Mouse (Mus musculus) MEL (cell line): ENCODE data around the gene Topbp1. TPM values are rescaled to one million over a fixed set of nuclear protein-coding genes. Genes with fewer than 3 reads are reported as not detected.
A peak's percentile ranks its signal among the peaks of the same experiment; 100 is the strongest.

ENCODE experiments used
- DNase-seq: peaks from one replicate; pipeline ENCODE4 v3.0.0; 2011; ENCODE audit warnings: low read depth, low spot score
- H3K27ac ChIP-seq: 2 replicates; pipeline ENCODE4 v1.5.1; 2012; ENCODE audit warnings: low read depth, mild to moderate bottlenecking, control low read depth, low read length, moderate library complexity; ENCODE audit not compliant: control insufficient read depth
- H3K27me3 ChIP-seq, 2 experiments: fragments of 150-350 bp in 1 of 2; sonication (generic) in 1 of 2; 2 replicates each; pipeline ENCODE4 v1.6.1; 2012; ENCODE audit warnings: low read length in 2 of 2, mild to moderate bottlenecking in 2 of 2, improper control_type of control experiment in 1 of 2, moderate library complexity in 1 of 2; ENCODE audit not compliant: insufficient read depth in 2 of 2, control insufficient read depth in 1 of 2
- H3K36me3 ChIP-seq, 2 experiments: 2 replicates each; pipeline ENCODE4 v1.6.1; 2012 to 2014; ENCODE audit warnings: low read length in 2 of 2, improper control_type of control experiment in 1 of 2, inconsistent platforms in 1 of 2, mild to moderate bottlenecking in 1 of 2; ENCODE audit not compliant: insufficient read depth in 2 of 2, control insufficient read depth in 1 of 2
- H3K4me1 ChIP-seq, 2 experiments: fragments of 150-350 bp in 1 of 2; sonication (generic) in 1 of 2; 2 replicates each; pipeline ENCODE4 v1.6.1; 2012; ENCODE audit warnings: low read length in 2 of 2, improper control_type of control experiment in 1 of 2, mild to moderate bottlenecking in 1 of 2; ENCODE audit not compliant: insufficient read depth in 2 of 2, control insufficient read depth in 1 of 2
- H3K4me3 ChIP-seq, 2 experiments: fragments of 150-350 bp in 1 of 2; sonication (generic) in 1 of 2; 2 replicates each; pipeline ENCODE4 v1.5.1; 2012; ENCODE audit warnings: low read depth in 2 of 2, low read length in 2 of 2, mild to moderate bottlenecking in 2 of 2, moderate library complexity in 2 of 2, control low read depth in 1 of 2, improper control_type of control experiment in 1 of 2; ENCODE audit not compliant: control insufficient read depth in 1 of 2, insufficient read depth in 1 of 2
- H3K79me2 ChIP-seq: 2 replicates; pipeline ENCODE4 v1.6.1; 2012; ENCODE audit warnings: mild to moderate bottlenecking, low read length, moderate library complexity; ENCODE audit not compliant: control insufficient read depth, poor library complexity, insufficient read depth
- H3K9ac ChIP-seq: 2 replicates; pipeline ENCODE4 v1.6.1; 2012; ENCODE audit warnings: low read depth, mild to moderate bottlenecking, control low read depth, low read length, moderate library complexity; ENCODE audit not compliant: control insufficient read depth, poor library complexity, severe bottlenecking
- H3K9me3 ChIP-seq: fragments of 150-350 bp; sonication (generic); replicated peaks from 2 replicates; pipeline ENCODE4 v1.6.1; 2012; ENCODE audit warnings: mild to moderate bottlenecking, low read length, improper control_type of control experiment, moderate library complexity; ENCODE audit not compliant: insufficient read depth
- BHLHE40 ChIP-seq: IDR thresholded peaks from 2 replicates; pipeline ENCODE4 v1.6.1; 2012; ENCODE audit warnings: low read depth, mild to moderate bottlenecking, inconsistent platforms, low read length, improper control_type of control experiment, borderline replicate concordance
- CHD1 ChIP-seq: IDR thresholded peaks from 2 replicates; pipeline ENCODE4 v1.6.1; 2012; ENCODE audit warnings: low read depth, mild to moderate bottlenecking, inconsistent platforms, low read length, improper control_type of control experiment
- CHD2 ChIP-seq: IDR thresholded peaks from 2 replicates; pipeline ENCODE4 v1.6.1; 2011; ENCODE audit warnings: low read length, improper control_type of control experiment
- E2F4 ChIP-seq: IDR thresholded peaks from 2 replicates; pipeline ENCODE4 v1.6.1; 2011; ENCODE audit warnings: low read depth, low read length, improper control_type of control experiment, borderline replicate concordance
- ETS1 ChIP-seq: IDR thresholded peaks from 2 replicates; pipeline ENCODE4 v1.6.1; 2012; ENCODE audit warnings: low read depth, mild to moderate bottlenecking, inconsistent platforms, low read length, improper control_type of control experiment, moderate library complexity
- GABPA ChIP-seq: IDR thresholded peaks from 2 replicates; pipeline ENCODE4 v1.6.1; 2012; ENCODE audit warnings: low read depth, mild to moderate bottlenecking, inconsistent platforms, low read length, improper control_type of control experiment, moderate library complexity
- HCFC1 ChIP-seq: IDR thresholded peaks from 2 replicates; pipeline ENCODE4 v1.6.1; 2012; ENCODE audit warnings: low read depth, mild to moderate bottlenecking, inconsistent platforms, low read length, improper control_type of control experiment, moderate library complexity
- MAX ChIP-seq: IDR thresholded peaks from 2 replicates; pipeline ENCODE4 v1.6.1; 2011; ENCODE audit warnings: low read length, improper control_type of control experiment
- MXI1 ChIP-seq: IDR thresholded peaks from 2 replicates; pipeline ENCODE4 v1.6.1; 2011; ENCODE audit warnings: mild to moderate bottlenecking, low read depth, low read length, improper control_type of control experiment
- MYC ChIP-seq: IDR thresholded peaks from 2 replicates; pipeline ENCODE4 v1.6.1; 2011; ENCODE audit warnings: low read depth, mild to moderate bottlenecking, low read length, improper control_type of control experiment, moderate library complexity
- POLR2A ChIP-seq, 2 experiments: IDR thresholded peaks; 2 replicates each; pipeline ENCODE4 v1.6.1; 2011 to 2012; ENCODE audit warnings: low read length in 2 of 2, mild to moderate bottlenecking in 2 of 2, control low read depth in 1 of 2, improper control_type of control experiment in 1 of 2, low read depth in 1 of 2, moderate library complexity in 1 of 2; ENCODE audit not compliant: control insufficient read depth in 1 of 2, insufficient read depth in 1 of 2, poor library complexity in 1 of 2
- POLR2AphosphoS2 ChIP-seq: IDR thresholded peaks from 2 replicates; pipeline ENCODE4 v1.6.1; 2011; ENCODE audit warnings: low read length, improper control_type of control experiment
- SIN3A ChIP-seq: IDR thresholded peaks from 2 replicates; pipeline ENCODE4 v1.6.1; 2012; ENCODE audit warnings: low read length, improper control_type of control experiment, inconsistent platforms
- TBP ChIP-seq: IDR thresholded peaks from 2 replicates; pipeline ENCODE4 v1.8.0; 2011; ENCODE audit warnings: low read depth, low read length, improper control_type of control experiment
- TCF12 ChIP-seq: IDR thresholded peaks from 2 replicates; pipeline ENCODE4 v1.6.1; 2014; ENCODE audit warnings: low read depth, mild to moderate bottlenecking, inconsistent platforms, low read length, improper control_type of control experiment, moderate library complexity
- USF1 ChIP-seq: IDR thresholded peaks from 2 replicates; pipeline ENCODE4 v1.6.1; 2014; ENCODE audit warnings: low read depth, mild to moderate bottlenecking, inconsistent platforms, low read length, improper control_type of control experiment, moderate library complexity
- ZC3H11A ChIP-seq: IDR thresholded peaks from 2 replicates; pipeline ENCODE4 v1.6.1; 2012; ENCODE audit warnings: low read depth, mild to moderate bottlenecking, inconsistent platforms, low read length, improper control_type of control experiment
- ZKSCAN1 ChIP-seq: IDR thresholded peaks from 2 replicates; pipeline ENCODE4 v1.6.1; 2012; ENCODE audit warnings: low read depth, mild to moderate bottlenecking, inconsistent platforms, low read length, improper control_type of control experiment, moderate library complexity
- ZNF384 ChIP-seq: IDR thresholded peaks from 2 replicates; pipeline ENCODE4 v1.6.1; 2012; ENCODE audit warnings: low read depth, mild to moderate bottlenecking, inconsistent platforms, low read length, improper control_type of control experiment
- polyA plus RNA-seq, 2 experiments: library from polyadenylated mRNA; stranded (reverse) in 1 of 2; unstranded in 1 of 2; fragments of >175 nt in 1 of 2; fragments of >200 nt in 1 of 2; gene quantifications; 2 replicates each; pipeline versions ENCODE4 v1.2.1 to v1.2.4; 2012; ENCODE audit warnings: low replicate concordance in 2 of 2, low read depth in 1 of 2; ENCODE audit not compliant: insufficient read length in 2 of 2, insufficient read depth in 1 of 2, missing spikeins in 1 of 2
- total RNA-seq: library from RNA; depleted of rRNA; stranded (reverse); fragments of 300-350 nt; gene quantifications from 2 replicates; pipeline ENCODE4 v1.2.3, GENCODE M21; 2012

Gene Topbp1
- total and polyA plus RNA-seq, 3 experiments = 127 to 756 (median 216) TPM

DNA sequence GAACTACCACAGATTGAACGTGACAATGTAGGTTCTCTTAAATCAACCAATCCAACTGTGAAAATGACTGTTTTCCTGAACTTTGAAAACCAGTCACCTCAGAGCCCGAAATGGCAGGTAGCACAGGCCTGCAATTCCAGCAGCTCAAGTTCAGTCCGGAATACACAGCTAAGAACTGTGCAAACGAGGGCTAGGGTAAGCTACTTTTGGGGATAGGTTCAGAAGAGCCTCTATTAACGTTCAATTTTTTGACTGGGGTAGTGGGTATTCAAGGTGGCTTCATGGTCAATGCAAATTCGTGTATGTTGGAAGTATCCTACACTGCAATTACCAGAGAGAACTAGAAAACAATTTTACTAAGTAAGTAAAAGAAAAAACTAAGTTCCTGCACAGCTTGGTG is 58.1 kb downstream of the Topbp1 start:
- peak overlapping the region; percentile 88 to 97 for H3K4me3 ChIP-seq
- H3K9ac ChIP-seq = peak overlapping the region; percentile 98
- TF ChIP-seq POLR2A (IDR thresholded peaks at IDR 0.05; ENCODE audit: control insufficient read depth in 1 of 2, insufficient read depth in 1 of 2, low read depth in 1 of 2, low read length in 2 of 2, poor library complexity in 1 of 2) (no peak), MYC (no peak), ZC3H11A (no peak), ETS1 (no peak)
- H3K4me1 ChIP-seq = peaks cover 17 to 30% of the 10 kb centered on the region in 2 experiments
- peak; percentile 28 for DNase-seq
- H3K27me3 ChIP-seq = no peaks in the 10 kb centered on the region
- peaks cover 42 to 53% of the 10 kb centered on the region in 2 experiments for H3K36me3 ChIP-seq
- peaks cover 54% of the 10 kb centered on the region for H3K79me2 ChIP-seq
- no peak overlapping the region for H3K27ac ChIP-seq
- no peaks in the 10 kb centered on the region for H3K9me3 ChIP-seq

- peak; percentile 63 for DNase-seq
- H3K4me3 ChIP-seq = peak overlapping the region; percentile 88 to 97
- no peaks in the 10 kb centered on the region for H3K27me3 ChIP-seq
- TF ChIP-seq CHD2 (no peak), ZKSCAN1 (no peak), TCF12 (no peak), MXI1 (peak; percentile 97), ZC3H11A (no peak), POLR2A (IDR thresholded peaks at IDR 0.05; ENCODE audit: control insufficient read depth in 1 of 2, insufficient read depth in 1 of 2, low read depth in 1 of 2, low read length in 2 of 2, poor library complexity in 1 of 2) (no peak; a peak in 1 of 4 replicates), BHLHE40 (no peak), ZNF384 (peak; percentile 77), TBP (no peak), USF1 (peak; percentile 63), E2F4 (no peak), MAX (peak; percentile 72), SIN3A (peak; percentile 83), HCFC1 (peak; percentile 25; the same call in 1 of the 2 replicates), MYC (peak; percentile 71), POLR2AphosphoS2 (no peak), CHD1 (0 out of 2 replicates have a peak, but pooled peaks have one; percentile 62), GABPA (no peak)
- H3K4me1 ChIP-seq = peaks cover 13 to 26% of the 10 kb centered on the region in 2 experiments
- peaks cover 37 to 49% of the 10 kb centered on the region in 2 experiments for H3K36me3 ChIP-seq
- H3K27ac ChIP-seq = peak overlapping the region; percentile 67
- H3K9ac ChIP-seq = peak overlapping the region; percentile 98
- no peaks in the 10 kb centered on the region for H3K9me3 ChIP-seq
- peaks cover 52% of the 10 kb centered on the region for H3K79me2 ChIP-seq
Observed at GRCm38 (mm10) chr9:103363730-103364417, 58.9 kb downstream of the Topbp1 start.
